Mouse (Mus musculus): ENCODE data around the gene Spint2.

Spint2 gene

GRCm38 (mm10) chr7:29303738-29304462, 22.2 kb upstream of the Spint2 start, which contains the start of gene Dpf1:
Dpf1 (plus strand) TSS chr7:29303951.
- peak; percentile 95 for DNase-seq

- no peak for DNase-seq
These were observed 20.9 kb upstream of the Spint2 start for GRCm38 (mm10) chr7:29302641-29303040.

- DNase-seq: peak; percentile 87
These were observed 19.4 kb upstream of the Spint2 start for GRCm38 (mm10) chr7:29301127-29301566.

GRCm38 (mm10) chr7:29296998-29297397, 15.3 kb upstream of the Spint2 start:
- peak; percentile 92 for DNase-seq

GRCm38 (mm10) chr7:29295861-29296647, 14.3 kb upstream of the Spint2 start:
- DNase-seq: no peak

- no peak for DNase-seq
These were observed 12.5 kb upstream of the Spint2 start for GRCm38 (mm10) chr7:29294111-29294761.

- DNase-seq: peak; percentile 61
These were observed 11.7 kb upstream of the Spint2 start for GRCm38 (mm10) chr7:29293131-29294065.

- DNase-seq: no peak
These were observed 10.9 kb upstream of the Spint2 start for GRCm38 (mm10) chr7:29292458-29293098.

- peak; percentile 78 for DNase-seq
These were observed 10.1 kb upstream of the Spint2 start for GRCm38 (mm10) chr7:29291616-29292457.

- DNase-seq: no peak
These were observed 9.2 kb upstream of the Spint2 start for GRCm38 (mm10) chr7:29290691-29291485.

- no peak for DNase-seq
These were observed 8.1 kb upstream of the Spint2 start for GRCm38 (mm10) chr7:29289856-29290255.

GRCm38 (mm10) chr7:29288942-29289638, 7.4 kb upstream of the Spint2 start, which contains the start of gene Ppp1r14a:
Ppp1r14a (plus strand) TSS chr7:29289308.
- peak; percentile 78 for DNase-seq

- DNase-seq: no peak
These were observed 6.4 kb upstream of the Spint2 start for GRCm38 (mm10) chr7:29288079-29288478.

GRCm38 (mm10) chr7:29287481-29287880, 5.8 kb upstream of the Spint2 start:
- DNase-seq: no peak

GRCm38 (mm10) chr7:29284523-29284922, 2.8 kb upstream of the Spint2 start:
- no peak for DNase-seq

GRCm38 (mm10) chr7:29283876-29284275, 2.2 kb upstream of the Spint2 start:
- DNase-seq: no peak

- peak; percentile 56 for DNase-seq
These were observed 402 bp upstream of the Spint2 start for GRCm38 (mm10) chr7:29282074-29282554.

- DNase-seq: peak; percentile 32
These were observed 911 bp downstream of the Spint2 start for GRCm38 (mm10) chr7:29280801-29281200.

- no peak for DNase-seq
These were observed 1.8 kb downstream of the Spint2 start for GRCm38 (mm10) chr7:29279924-29280323.

All from retina, postnatal 1 day (tissue).